Mouse (Mus musculus) megakaryocyte, embryonic 14.5 days (primary cell): ENCODE results near the gene Ank3.

ENCODE experiments used
- FLI1 ChIP-seq: IDR thresholded peaks from 2 replicates; pipeline ENCODE4 v1.6.1; 2012; ENCODE audit warnings: low read length, inconsistent platforms, mixed read lengths
- GATA1 ChIP-seq: IDR thresholded peaks from 3 replicates; pipeline ENCODE4 v1.6.1; 2012; ENCODE audit warnings: mixed read lengths, low read length, inconsistent platforms, borderline replicate concordance

DNA sequence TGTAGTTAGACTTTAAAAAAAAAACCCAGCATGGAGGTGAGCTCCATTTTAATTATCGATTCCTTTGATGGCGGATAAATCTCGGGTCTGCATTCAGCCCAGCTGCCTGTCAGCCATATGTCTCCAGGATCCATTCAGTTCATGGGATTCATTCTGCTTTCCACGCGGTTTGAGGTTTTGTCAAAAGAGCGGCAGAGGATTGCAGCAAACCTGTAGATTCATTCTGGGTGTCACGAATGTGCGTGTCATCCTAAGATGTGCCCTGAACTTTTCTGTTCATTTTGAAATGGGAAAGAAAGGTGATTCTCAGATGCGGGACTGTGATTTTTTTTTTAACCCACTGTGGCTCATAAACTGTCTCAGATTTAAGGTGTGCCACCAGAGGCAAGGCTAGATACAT lies 136.1 kb downstream of the Ank3 start:
- no peak for TF ChIP-seq GATA1
- TF ChIP-seq FLI1 = no peak
